34 mouse cellular contexts compared by ENCODE assay signal in genomic region chr4:119224534-119224933, GRCm38 (mm10). TPM values are rescaled to one million over a fixed set of nuclear protein-coding genes. Genes with fewer than 3 reads are reported as not detected.
"Had no signal": no experiment of that assay in that cellular context is flagged by ENCODE, and none has a peak within 500 bp of the region (broad histone marks: within the 10 kb centered on the region; RNA-seq: fewer than 3 reads in every experiment).

No protein-coding gene starts in this region.

- H3K4me1 ChIP-seq: embryonic facial prominence, embryonic 10.5 days; embryonic facial prominence, embryonic 12.5 days; embryonic facial prominence, embryonic 13.5 days; embryonic facial prominence, embryonic 15.5 days; forebrain, embryonic 10.5 days; forebrain, embryonic 12.5 days; forebrain, embryonic 13.5 days; forebrain, embryonic 15.5 days had no signal

- H3K27ac ChIP-seq: embryonic facial prominence, embryonic 10.5 days; embryonic facial prominence, embryonic 12.5 days; embryonic facial prominence, embryonic 13.5 days; embryonic facial prominence, embryonic 15.5 days; forebrain, embryonic 10.5 days; forebrain, embryonic 12.5 days; forebrain, embryonic 13.5 days; forebrain, embryonic 15.5 days; gastrocnemius, adult 2 months; heart, adult 2 months had no signal

- H3K9me3 ChIP-seq: embryonic facial prominence, embryonic 10.5 days; embryonic facial prominence, embryonic 12.5 days; embryonic facial prominence, embryonic 13.5 days; embryonic facial prominence, embryonic 15.5 days; forebrain, embryonic 10.5 days; forebrain, embryonic 12.5 days; forebrain, embryonic 13.5 days; forebrain, embryonic 15.5 days had no signal

- ATAC-seq: forebrain, embryonic 13.5 days; forebrain, embryonic 14.5 days; forebrain, embryonic 15.5 days; forebrain, embryonic 16.5 days; forebrain, postnatal 0 days had no signal

- DNase-seq: cerebellum, adult 8-10 months; cerebellum, adult 9-10 months; cerebellum, adult 9-11 months; cerebellum, postnatal 10 days; cerebellum, postnatal 14 days; cerebellum, postnatal 25 days; cerebellum, postnatal 36 days; embryo, embryonic 11 days; forebrain, postnatal 0 days; gastrocnemius, adult 2 months; gastrocnemius, postnatal 10 days; gastrocnemius, postnatal 14 days; gastrocnemius, postnatal 25 days; gastrocnemius, postnatal 36 days; heart, adult 11 months; heart, adult 18-20 months; heart, adult 2 months had no signal

- H3K4me2 ChIP-seq: embryonic facial prominence, embryonic 12.5 days; embryonic facial prominence, embryonic 13.5 days; embryonic facial prominence, embryonic 15.5 days; forebrain, embryonic 12.5 days; forebrain, embryonic 13.5 days; forebrain, embryonic 15.5 days had no signal

- H3K27me3 ChIP-seq: embryonic facial prominence, embryonic 12.5 days; embryonic facial prominence, embryonic 13.5 days; embryonic facial prominence, embryonic 15.5 days; forebrain, embryonic 12.5 days; forebrain, embryonic 13.5 days; forebrain, embryonic 15.5 days had no signal

- H3K9ac ChIP-seq: embryonic facial prominence, embryonic 12.5 days; embryonic facial prominence, embryonic 13.5 days; embryonic facial prominence, embryonic 15.5 days; forebrain, embryonic 12.5 days; forebrain, embryonic 13.5 days; forebrain, embryonic 15.5 days; forebrain, postnatal 0 days had no signal

- H3K4me3 ChIP-seq: embryonic facial prominence, embryonic 10.5 days; embryonic facial prominence, embryonic 12.5 days; embryonic facial prominence, embryonic 13.5 days; embryonic facial prominence, embryonic 15.5 days; erythroblast, embryonic 14.5 days; forebrain, embryonic 10.5 days; forebrain, embryonic 12.5 days; forebrain, embryonic 13.5 days; forebrain, embryonic 15.5 days; gastrocnemius, adult 2 months; heart, adult 2 months had no signal

RNA-seq across cellular contexts. Expression of gene Tmem269, which starts 6.5 kb away (rescaled TPM):
- total RNA-seq: forebrain, postnatal 0 days; gastrocnemius, adult 18-20 months; gastrocnemius, adult 2 months; gastrocnemius, postnatal 10 days; gastrocnemius, postnatal 14 days; gastrocnemius, postnatal 36 days; gastrocnemius, postnatal 4 days; granulocyte monocyte progenitor cell, adult 5-6 weeks; heart, adult 18-20 months; heart, adult 2 months had no signal
- polyA plus RNA-seq: embryonic facial prominence, embryonic 11.5 days; embryonic facial prominence, embryonic 12.5 days; embryonic facial prominence, embryonic 13.5 days; erythroblast, embryonic 14.5 days; forebrain, embryonic 10.5 days; forebrain, embryonic 11.5 days; forebrain, embryonic 12.5 days; forebrain, embryonic 13.5 days had no signal

RNA-seq across cellular contexts. Expression of gene Cldn19, which starts 30.7 kb away (rescaled TPM):
- total RNA-seq: common myeloid progenitor, adult 5-6 weeks; granulocyte monocyte progenitor cell, adult 5-6 weeks; heart, adult 18-20 months; heart, adult 2 months had no signal
- polyA plus RNA-seq: embryonic facial prominence, embryonic 10.5 days; embryonic facial prominence, embryonic 11.5 days; erythroblast, embryonic 14.5 days had no signal
